Mouse (Mus musculus): ENCODE results near the gene Smyd4. TPM values are rescaled to one million over a fixed set of nuclear protein-coding genes. Genes with fewer than 3 reads are reported as not detected.
A peak's percentile ranks its signal among the peaks of the same experiment; 100 is the strongest.

Smyd4 gene
- polyA plus RNA-seq, 1 experiment from 2014 or later: 11.6 TPM

GRCm38 (mm10) chr11:75443711-75444110 is 95.5 kb downstream of the Smyd4 start:
- no peak overlapping the region for H3K27ac ChIP-seq (ENCODE audit: low read depth)
- H3K36me3 ChIP-seq (ENCODE audit: control insufficient read depth, insufficient read depth, low read length): peaks cover 19% of the 10 kb centered on the region
- H3K4me3 ChIP-seq (ENCODE audit: low read depth, low read length): no peak overlapping the region
- H3K4me1 ChIP-seq (replicated peaks; ENCODE audit: control insufficient read depth, insufficient read depth, low read length): no peaks in the 10 kb centered on the region
- WGBS: 46% methylated on average over 8 of the region's 8 CpGs
- no peaks in the 10 kb centered on the region for H3K9me3 ChIP-seq (ENCODE audit: control insufficient read depth, low read length)
- no peak for ATAC-seq (replicated peaks; ENCODE audit: low FRiP score, low TSS enrichment, low read depth)
- H3K4me2 ChIP-seq (ENCODE audit: low read length): no peak overlapping the region
- H3K9ac ChIP-seq (ENCODE audit: low read length): no peak overlapping the region
- no peaks in the 10 kb centered on the region for H3K27me3 ChIP-seq (replicated peaks; ENCODE audit: control insufficient read depth, insufficient read depth, low read length)
- DNase-seq (ENCODE audit: low spot score): no peak

- no peak overlapping the region for H3K4me3 ChIP-seq (ENCODE audit: low read depth, low read length)
- H3K27ac ChIP-seq (ENCODE audit: low read depth): no peak overlapping the region
- no peaks in the 10 kb centered on the region for H3K4me1 ChIP-seq (replicated peaks; ENCODE audit: control insufficient read depth, insufficient read depth, low read length)
- ATAC-seq (replicated peaks; ENCODE audit: low FRiP score, low TSS enrichment, low read depth): no peak
- peaks cover 22% of the 10 kb centered on the region for H3K36me3 ChIP-seq (ENCODE audit: control insufficient read depth, insufficient read depth, low read length)
- H3K9me3 ChIP-seq (ENCODE audit: control insufficient read depth, low read length): no peaks in the 10 kb centered on the region
- no peaks in the 10 kb centered on the region for H3K27me3 ChIP-seq (replicated peaks; ENCODE audit: control insufficient read depth, insufficient read depth, low read length)
- H3K9ac ChIP-seq (ENCODE audit: low read length): no peak overlapping the region
- no peak for DNase-seq (ENCODE audit: low spot score)
- whole genome bisulfite sequencing: 86% methylated on average over 3 of the region's 3 CpGs
- no peak overlapping the region for H3K4me2 ChIP-seq (ENCODE audit: low read length)
Measured at GRCm38 (mm10) chr11:75448575-75448974, 100.3 kb downstream of the Smyd4 start.

GRCm38 (mm10) chr11:75449695-75450094 is 101.5 kb downstream of the Smyd4 start:
- no peak overlapping the region for H3K4me2 ChIP-seq (ENCODE audit: low read length)
- H3K4me3 ChIP-seq (ENCODE audit: low read depth, low read length): no peak overlapping the region
- ATAC-seq (replicated peaks; ENCODE audit: low FRiP score, low TSS enrichment, low read depth) (no peak), DNase-seq (ENCODE audit: low spot score) (no peak)
- H3K36me3 ChIP-seq (ENCODE audit: control insufficient read depth, insufficient read depth, low read length): peaks cover 18% of the 10 kb centered on the region
- 81% methylated on average over 7 of the region's 7 CpGs for WGBS
- no peaks in the 10 kb centered on the region for H3K27me3 ChIP-seq (replicated peaks; ENCODE audit: control insufficient read depth, insufficient read depth, low read length)
- no peak overlapping the region for H3K27ac ChIP-seq (ENCODE audit: low read depth)
- no peaks in the 10 kb centered on the region for H3K9me3 ChIP-seq (ENCODE audit: control insufficient read depth, low read length)
- no peak overlapping the region for H3K9ac ChIP-seq (ENCODE audit: low read length)
- H3K4me1 ChIP-seq (replicated peaks; ENCODE audit: control insufficient read depth, insufficient read depth, low read length): peaks cover 5% of the 10 kb centered on the region

GRCm38 (mm10) chr11:75450304-75450908 is 102.2 kb downstream of the Smyd4 start:
- Histone ChIP-seq H3K36me3 (ENCODE audit: control insufficient read depth, insufficient read depth, low read length) (peaks cover 17% of the 10 kb centered on the region), H3K4me3 (ENCODE audit: low read depth, low read length) (no peak overlapping the region), H3K9ac (ENCODE audit: low read length) (no peak overlapping the region), H3K9me3 (ENCODE audit: control insufficient read depth, low read length) (no peaks in the 10 kb centered on the region), H3K27me3 (replicated peaks; ENCODE audit: control insufficient read depth, insufficient read depth, low read length) (no peaks in the 10 kb centered on the region), H3K27ac (ENCODE audit: low read depth) (no peak overlapping the region), H3K4me1 (replicated peaks; ENCODE audit: control insufficient read depth, insufficient read depth, low read length) (peaks cover 10% of the 10 kb centered on the region), H3K4me2 (ENCODE audit: low read length) (no peak overlapping the region)
- WGBS: 83% methylated on average over 8 of the region's 8 CpGs
- DNase-seq (ENCODE audit: low spot score) (no peak), ATAC-seq (replicated peaks; ENCODE audit: low FRiP score, low TSS enrichment, low read depth) (no peak)

GRCm38 (mm10) chr11:75450936-75451335 is 102.7 kb downstream of the Smyd4 start:
- ATAC-seq (replicated peaks; ENCODE audit: low FRiP score, low TSS enrichment, low read depth) (no peak), DNase-seq (ENCODE audit: low spot score) (no peak)
- H3K36me3 ChIP-seq (ENCODE audit: control insufficient read depth, insufficient read depth, low read length): peaks cover 17% of the 10 kb centered on the region
- no peak overlapping the region for H3K27ac ChIP-seq (ENCODE audit: low read depth)
- no peaks in the 10 kb centered on the region for H3K27me3 ChIP-seq (replicated peaks; ENCODE audit: control insufficient read depth, insufficient read depth, low read length)
- H3K9me3 ChIP-seq (ENCODE audit: control insufficient read depth, low read length): no peaks in the 10 kb centered on the region
- H3K4me3 ChIP-seq (ENCODE audit: low read depth, low read length): no peak overlapping the region
- H3K4me2 ChIP-seq (ENCODE audit: low read length): no peak overlapping the region
- H3K4me1 ChIP-seq (replicated peaks; ENCODE audit: control insufficient read depth, insufficient read depth, low read length): peaks cover 10% of the 10 kb centered on the region
- WGBS: 90% methylated on average over 15 of the region's 15 CpGs
- H3K9ac ChIP-seq (ENCODE audit: low read length): no peak overlapping the region

- peaks cover 10% of the 10 kb centered on the region for H3K4me1 ChIP-seq (replicated peaks; ENCODE audit: control insufficient read depth, insufficient read depth, low read length)
- no peak overlapping the region for H3K27ac ChIP-seq (ENCODE audit: low read depth)
- H3K4me2 ChIP-seq (ENCODE audit: low read length): no peak overlapping the region
- no peak for DNase-seq (ENCODE audit: low spot score)
- no peak overlapping the region for H3K9ac ChIP-seq (ENCODE audit: low read length)
- no peaks in the 10 kb centered on the region for H3K27me3 ChIP-seq (replicated peaks; ENCODE audit: control insufficient read depth, insufficient read depth, low read length)
- no peak overlapping the region for H3K4me3 ChIP-seq (ENCODE audit: low read depth, low read length)
- ATAC-seq (replicated peaks; ENCODE audit: low FRiP score, low TSS enrichment, low read depth): no peak
- no peaks in the 10 kb centered on the region for H3K9me3 ChIP-seq (ENCODE audit: control insufficient read depth, low read length)
- peaks cover 17% of the 10 kb centered on the region for H3K36me3 ChIP-seq (ENCODE audit: control insufficient read depth, insufficient read depth, low read length)
- WGBS: 91% methylated on average over 8 of the region's 8 CpGs
Measured at GRCm38 (mm10) chr11:75452081-75452480, 103.8 kb downstream of the Smyd4 start.

- Histone ChIP-seq H3K4me3 (ENCODE audit: low read depth, low read length) (no peak overlapping the region), H3K36me3 (ENCODE audit: control insufficient read depth, insufficient read depth, low read length) (peaks cover 12% of the 10 kb centered on the region), H3K4me2 (ENCODE audit: low read length) (no peak overlapping the region), H3K27me3 (replicated peaks; ENCODE audit: control insufficient read depth, insufficient read depth, low read length) (no peaks in the 10 kb centered on the region), H3K4me1 (replicated peaks; ENCODE audit: control insufficient read depth, insufficient read depth, low read length) (peaks cover 10% of the 10 kb centered on the region), H3K9me3 (ENCODE audit: control insufficient read depth, low read length) (no peaks in the 10 kb centered on the region), H3K9ac (ENCODE audit: low read length) (no peak overlapping the region), H3K27ac (ENCODE audit: low read depth) (no peak overlapping the region)
- 94% methylated on average over 31 of the region's 31 CpGs for WGBS
- no peak for ATAC-seq (replicated peaks; ENCODE audit: low FRiP score, low TSS enrichment, low read depth)
- DNase-seq (ENCODE audit: low spot score): no peak
Measured at GRCm38 (mm10) chr11:75452812-75453557, 104.8 kb downstream of the Smyd4 start.

GRCm38 (mm10) chr11:75453991-75454930 is 106.0 kb downstream of the Smyd4 start, which contains the start of gene Wdr81:
Gene Wdr81 (minus strand): TSS chr11:75454717.
- Histone ChIP-seq H3K9me3 (ENCODE audit: control insufficient read depth, low read length) (no peaks in the 10 kb centered on the region), H3K4me1 (replicated peaks; ENCODE audit: control insufficient read depth, insufficient read depth, low read length) (peaks cover 10% of the 10 kb centered on the region)
- DNase-seq (ENCODE audit: low spot score): peak; percentile 92

More at GRCm38 (mm10) chr11:75453991-75454930, 106.0 kb downstream of the Smyd4 start, which contains the start of gene Wdr81:
- H3K9ac ChIP-seq (ENCODE audit: low read length): peak within 1 kb of the TSS; percentile 49
- peak within 1 kb of the TSS; percentile 69 for H3K4me3 ChIP-seq (ENCODE audit: low read depth, low read length)
- ATAC-seq (replicated peaks; ENCODE audit: low FRiP score, low TSS enrichment, low read depth): peak; percentile 95
- H3K27ac ChIP-seq (ENCODE audit: low read depth): peak within 1 kb of the TSS; percentile 57; the same call in 1 of the 2 replicates
- H3K4me2 ChIP-seq (ENCODE audit: low read length): peak within 1 kb of the TSS; percentile 86
- no peaks in the 10 kb centered on the region for H3K27me3 ChIP-seq (replicated peaks; ENCODE audit: control insufficient read depth, insufficient read depth, low read length)
- WGBS: 2% methylated on average over 56 of the region's 56 CpGs
- H3K36me3 ChIP-seq (ENCODE audit: control insufficient read depth, insufficient read depth, low read length): peaks cover 1% of the 10 kb centered on the region; the same call in 1 of the 2 replicates

Measured in intestine, embryonic 14.5 days (tissue).